Mouse (Mus musculus) frontal cortex, adult 2 months (tissue): ENCODE measurements around the gene Cnn2. TPM values are rescaled to one million over a fixed set of nuclear protein-coding genes. Genes with fewer than 3 reads are reported as not detected.

Experiments
- DNase-seq, 2 experiments: peaks; one replicate each; pipeline ENCODE4 v3.0.0; 2022; ENCODE audit warnings: low spot score in 1 of 2; ENCODE audit errors: extremely low spot score in 1 of 2
- polyA plus RNA-seq: library from polyadenylated mRNA; depleted of rRNA; stranded (reverse); fragments of >200 nt; gene quantifications from 2 replicates; pipeline ENCODE4 v1.2.3, GENCODE M21; 2012

Cnn2 gene
- polyA plus RNA-seq, 1 experiment, result 10.4 TPM

GRCm38 (mm10) chr10:79969124-79969568, 19.2 kb upstream of the Cnn2 start:
- no peak for DNase-seq

GRCm38 (mm10) chr10:79970415-79971182, 17.8 kb upstream of the Cnn2 start, which contains the start of gene Grin3b:
Gene Grin3b, plus strand, starts transcription at chr10:79970715.
- no peak for DNase-seq

- DNase-seq, result no peak
Observed at GRCm38 (mm10) chr10:79971183-79971497, 17.2 kb upstream of the Cnn2 start.

- DNase-seq, result no peak
Observed at GRCm38 (mm10) chr10:79972831-79973230, 15.6 kb upstream of the Cnn2 start.

GRCm38 (mm10) chr10:79974087-79974486, 14.3 kb upstream of the Cnn2 start:
- no peak for DNase-seq

- no peak for DNase-seq
Observed at GRCm38 (mm10) chr10:79974668-79975067, 13.7 kb upstream of the Cnn2 start.

GRCm38 (mm10) chr10:79976071-79976721, 12.2 kb upstream of the Cnn2 start:
- no peak for DNase-seq

- DNase-seq, result no peak
Observed at GRCm38 (mm10) chr10:79976722-79977107, 11.7 kb upstream of the Cnn2 start.

GRCm38 (mm10) chr10:79977324-79977723, 11.1 kb upstream of the Cnn2 start:
- DNase-seq, result no peak

GRCm38 (mm10) chr10:79978061-79978460, 10.3 kb upstream of the Cnn2 start:
- no peak for DNase-seq

GRCm38 (mm10) chr10:79979401-79980155, 8.8 kb upstream of the Cnn2 start:
- DNase-seq, result no peak

GRCm38 (mm10) chr10:79983205-79983604, 5.2 kb upstream of the Cnn2 start:
- DNase-seq, result no peak

- peak; percentile 59 to 67 for DNase-seq
Observed at GRCm38 (mm10) chr10:79983670-79984069, 4.7 kb upstream of the Cnn2 start.

GRCm38 (mm10) chr10:79984195-79984816, 4.1 kb upstream of the Cnn2 start, which contains the start of gene Tmem259:
Gene Tmem259, minus strand, starts transcription at chr10:79984330.
- DNase-seq, result peak; percentile 63 to 88

GRCm38 (mm10) chr10:79984871-79985270, 3.5 kb upstream of the Cnn2 start:
- peak; percentile 97 to 98 for DNase-seq

GRCm38 (mm10) chr10:79985334-79986231, 2.8 kb upstream of the Cnn2 start:
- DNase-seq, result peak; percentile 54 to 70

GRCm38 (mm10) chr10:79986232-79986878, 2.0 kb upstream of the Cnn2 start:
- DNase-seq, result no peak

GRCm38 (mm10) chr10:79986963-79987362, 1.4 kb upstream of the Cnn2 start:
- DNase-seq, result peak in 1 of 2 experiments; percentile 91

- no peak for DNase-seq
Observed at GRCm38 (mm10) chr10:79987771-79988505, 446 bp upstream of the Cnn2 start.
